Mouse (Mus musculus) E14TG2a.4 (cell line): Measurements from ENCODE around the gene Cds2.

Source experiments
- CTCF ChIP-seq: conservative IDR thresholded peaks from 2 replicates; pipeline ENCODE4 v1.5.1; 2014; ENCODE audit warnings: low read length
- NANOG ChIP-seq: IDR thresholded peaks from 2 replicates; pipeline ENCODE4 v1.6.1; 2014; ENCODE audit warnings: borderline replicate concordance, low read length, mixed read lengths

- no peak for TF ChIP-seq CTCF
- no peak for TF ChIP-seq NANOG
Measured at GRCm38 (mm10) chr2:132270331-132270951, 7.5 kb downstream of the Cds2 start.
